Mouse (Mus musculus): ENCODE results near the gene Snrnp25. TPM values are rescaled to one million over a fixed set of nuclear protein-coding genes. Genes with fewer than 3 reads are reported as not detected.
A peak's percentile ranks its signal among the peaks of the same experiment; 100 is the strongest.

Gene Snrnp25
- total RNA-seq, 2 experiments from 2014 or later, result 7.6 to 8.6 TPM

- peak; percentile 85 for DNase-seq
Measured at GRCm38 (mm10) chr11:32224468-32225139, 19.4 kb downstream of the Snrnp25 start.

DNA sequence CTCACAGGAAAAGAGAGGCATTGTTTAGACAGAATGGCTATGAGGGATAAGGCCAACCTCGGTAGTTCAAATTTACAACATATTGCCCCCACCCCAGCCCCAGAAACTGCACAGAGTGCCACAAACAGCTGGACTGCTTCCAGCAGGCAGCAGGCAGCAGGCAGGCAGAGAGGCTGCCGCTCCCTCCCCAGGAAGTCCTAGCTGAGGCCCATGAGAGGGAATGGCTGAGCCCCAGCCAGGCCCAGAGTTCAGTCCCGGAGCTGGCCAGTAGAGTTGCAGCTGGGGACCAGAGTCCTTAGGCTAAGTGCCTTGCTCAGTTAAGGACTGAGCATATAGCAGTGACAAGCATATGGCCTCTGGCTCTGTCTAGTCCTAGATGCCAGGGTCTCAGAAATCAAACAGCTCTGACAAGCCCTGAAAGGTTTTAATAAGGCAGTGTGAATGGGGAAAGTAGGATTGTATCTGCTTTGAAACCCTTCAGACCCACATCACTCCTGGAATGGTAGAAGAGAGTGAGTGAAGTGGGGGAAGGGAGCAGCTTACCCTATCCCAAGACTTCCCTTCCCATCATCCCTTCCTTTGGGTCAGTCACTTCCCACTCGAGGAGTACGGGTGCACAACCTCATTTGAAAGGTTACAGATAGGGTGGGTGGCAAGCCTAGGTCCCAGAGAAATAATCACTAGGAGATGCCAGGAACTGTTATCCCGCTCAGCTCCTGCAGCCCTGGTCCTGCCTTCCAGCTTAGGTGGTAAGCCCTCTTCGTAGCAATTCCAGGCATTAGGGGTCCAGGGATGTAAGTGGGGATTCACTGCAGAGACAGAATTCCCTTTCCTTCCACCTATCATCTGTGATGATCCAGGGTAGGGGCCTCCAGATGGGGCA is 20.2 kb downstream of the Snrnp25 start:
- peak; percentile 47 for DNase-seq

DNA sequence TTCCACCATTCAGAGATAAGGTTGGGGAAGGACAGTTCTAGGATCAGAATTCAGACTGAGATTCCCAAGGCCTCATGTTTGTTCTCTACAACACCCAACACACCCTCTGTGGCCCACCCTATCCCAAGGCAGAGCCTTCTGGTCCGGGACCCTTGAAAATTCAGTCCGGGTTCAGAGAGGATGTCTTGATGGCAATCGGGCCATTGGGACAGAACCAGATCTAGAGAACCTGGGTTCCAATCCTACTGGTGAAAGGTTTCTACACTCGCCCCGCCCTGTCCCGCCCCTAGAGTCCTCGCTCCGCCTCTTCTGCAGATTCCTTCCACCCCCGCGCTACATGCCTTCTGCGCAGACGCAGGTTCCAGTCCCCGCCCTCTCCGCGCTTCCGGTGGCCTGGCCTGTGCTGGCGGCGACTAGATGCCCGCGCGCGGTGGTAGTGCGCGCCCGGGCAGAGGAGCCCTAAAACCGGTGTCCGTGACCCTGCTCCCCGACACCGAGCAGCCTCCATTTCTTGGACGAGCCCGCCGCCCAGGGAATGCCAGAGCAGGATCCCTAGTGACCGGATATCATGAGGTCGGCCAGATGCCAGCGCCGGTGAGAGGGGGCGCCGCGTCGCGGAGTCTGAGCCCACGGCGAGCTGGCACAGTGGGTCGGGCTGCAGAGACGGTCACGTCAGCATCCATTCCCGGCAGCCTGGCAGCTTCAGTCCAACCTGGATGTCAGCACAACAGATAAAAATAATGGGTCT is 21.1 kb downstream of the Snrnp25 start, which contains the start of gene Mpg:
Gene Mpg, plus strand, starts transcription at position 382 of the 748 bp plus-strand sequence.
- DNase-seq, result peak; percentile 89

- DNase-seq, result no peak
Measured at GRCm38 (mm10) chr11:32227041-32227440, 21.8 kb downstream of the Snrnp25 start.

- no peak for DNase-seq
Measured at GRCm38 (mm10) chr11:32227555-32227954, 22.3 kb downstream of the Snrnp25 start.

DNA sequence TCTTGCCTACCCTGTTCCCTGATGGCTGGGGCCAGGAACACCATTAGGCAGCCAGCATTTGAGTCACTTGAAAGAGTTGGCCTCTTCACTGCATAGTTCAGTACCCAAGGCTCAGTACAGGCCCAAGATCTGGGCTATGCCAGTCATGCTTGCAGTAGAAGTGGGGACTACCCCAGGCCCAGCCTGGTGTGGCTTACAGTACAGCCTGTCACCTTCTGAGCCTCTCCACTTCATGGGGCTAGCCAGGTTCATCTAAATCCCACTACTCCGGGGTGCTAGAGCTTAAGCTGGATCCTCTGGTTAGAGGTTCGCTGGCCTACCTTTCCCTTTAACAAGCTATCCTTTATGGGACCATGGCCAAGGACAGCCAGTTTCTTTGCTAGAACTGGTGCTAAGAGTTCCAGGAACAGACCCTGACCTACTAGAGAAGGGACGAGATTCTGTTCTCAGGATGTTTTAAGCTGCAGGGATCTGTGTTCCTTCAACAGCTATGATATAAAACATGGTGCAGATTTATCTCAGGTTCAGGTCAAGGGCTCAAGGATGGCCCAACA is 23.2 kb downstream of the Snrnp25 start:
- no peak for DNase-seq

- no peak for DNase-seq
Measured at GRCm38 (mm10) chr11:32230220-32230619, 25.0 kb downstream of the Snrnp25 start.

DNA sequence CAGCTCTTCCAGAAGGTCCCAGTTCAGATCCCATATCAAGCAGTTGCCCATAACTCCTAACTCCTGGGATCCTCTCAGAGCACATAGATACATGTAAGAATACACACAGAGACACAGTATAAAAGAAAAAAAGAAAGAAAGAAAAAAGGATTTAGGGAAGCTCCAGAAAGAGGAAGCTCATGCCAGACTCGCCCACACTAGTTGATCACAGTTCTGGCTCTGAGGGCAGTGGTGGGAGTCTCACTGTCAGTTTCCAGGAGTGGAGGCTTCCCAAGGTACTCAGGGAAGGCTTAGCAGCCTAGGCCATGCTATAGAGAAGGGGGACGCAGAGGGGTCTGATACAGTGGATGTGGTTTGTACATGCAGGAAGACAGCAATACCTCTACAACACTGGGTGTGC is 25.9 kb downstream of the Snrnp25 start:
- DNase-seq, result no peak

DNA sequence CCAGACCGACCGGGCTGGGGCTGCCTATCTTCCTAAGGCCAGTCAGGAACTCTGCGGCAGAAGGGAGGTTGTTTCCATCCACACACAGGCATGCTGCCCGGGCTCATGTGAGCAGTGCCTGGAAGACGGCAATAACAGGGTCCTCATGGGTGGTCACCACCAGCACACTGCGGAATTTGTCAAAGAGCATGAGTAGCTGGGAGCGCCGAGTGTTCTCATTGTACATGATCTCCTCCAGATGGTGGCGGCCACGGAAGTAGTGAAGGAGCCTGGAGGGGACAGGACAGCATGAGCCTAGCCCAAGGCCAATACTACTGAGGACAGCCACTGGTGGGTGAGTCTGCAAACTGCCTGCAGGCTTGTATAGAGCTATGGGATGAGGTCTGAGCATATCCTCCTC is 27.6 kb downstream of the Snrnp25 start:
- DNase-seq, result no peak

- DNase-seq, result no peak
Measured at GRCm38 (mm10) chr11:32233895-32234294, 28.7 kb downstream of the Snrnp25 start.

DNA sequence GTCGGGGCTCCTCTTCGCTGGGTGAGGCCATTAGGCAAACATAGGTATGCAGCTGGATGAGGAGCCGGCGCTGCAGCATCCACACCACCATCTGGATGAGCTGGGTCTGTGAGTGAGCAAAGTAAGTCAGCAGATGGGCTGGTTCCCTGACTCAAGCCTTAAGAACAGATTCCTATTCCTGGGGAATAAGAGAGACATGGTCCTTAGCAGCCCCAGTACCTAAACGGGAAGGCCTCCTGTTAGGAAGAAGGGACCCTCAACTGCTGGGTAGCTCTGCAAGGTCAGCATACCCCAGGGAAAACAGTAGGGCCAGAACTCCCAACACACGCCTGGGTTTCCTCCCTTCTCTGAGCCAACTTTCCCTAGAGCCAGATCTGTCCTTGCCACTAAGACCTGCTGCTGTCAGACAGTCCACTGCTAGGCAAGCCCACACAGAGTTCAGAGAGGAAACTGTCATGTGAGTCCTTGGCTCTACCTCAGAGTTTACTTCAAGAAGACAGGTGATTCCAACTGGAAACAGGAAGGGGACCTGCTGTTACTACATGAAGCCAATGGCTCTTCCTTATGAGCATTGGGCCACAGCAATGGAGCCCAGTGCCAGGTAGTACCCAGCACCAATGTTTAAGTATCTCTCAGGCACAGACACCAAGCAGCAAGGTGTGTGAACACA is 29.7 kb downstream of the Snrnp25 start:
- no peak for DNase-seq

- DNase-seq, result peak; percentile 83
Measured at GRCm38 (mm10) chr11:32235646-32236045, 30.4 kb downstream of the Snrnp25 start.

DNA sequence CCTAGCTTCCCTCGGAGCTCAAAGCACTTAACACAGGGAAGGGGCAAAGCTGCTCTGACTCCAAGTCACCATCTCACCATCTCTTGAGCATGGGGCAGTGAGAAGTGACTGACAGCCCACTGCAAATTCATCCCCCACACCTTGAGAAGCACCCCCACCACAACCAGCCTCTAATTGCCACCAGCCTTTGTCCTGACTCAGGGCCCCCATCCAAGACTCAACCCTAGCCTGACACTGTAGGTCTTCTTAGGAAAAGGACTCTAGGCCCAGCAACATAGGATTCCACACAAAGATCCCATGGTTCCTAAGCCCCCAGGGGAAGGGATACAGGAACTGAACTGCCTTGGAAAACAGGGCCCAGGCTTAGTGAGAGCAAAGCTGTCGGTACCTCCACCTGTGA is 30.9 kb downstream of the Snrnp25 start:
- DNase-seq, result no peak

GRCm38 (mm10) chr11:32236712-32237410 is 31.6 kb downstream of the Snrnp25 start:
- DNase-seq, result peak; percentile 82

DNA sequence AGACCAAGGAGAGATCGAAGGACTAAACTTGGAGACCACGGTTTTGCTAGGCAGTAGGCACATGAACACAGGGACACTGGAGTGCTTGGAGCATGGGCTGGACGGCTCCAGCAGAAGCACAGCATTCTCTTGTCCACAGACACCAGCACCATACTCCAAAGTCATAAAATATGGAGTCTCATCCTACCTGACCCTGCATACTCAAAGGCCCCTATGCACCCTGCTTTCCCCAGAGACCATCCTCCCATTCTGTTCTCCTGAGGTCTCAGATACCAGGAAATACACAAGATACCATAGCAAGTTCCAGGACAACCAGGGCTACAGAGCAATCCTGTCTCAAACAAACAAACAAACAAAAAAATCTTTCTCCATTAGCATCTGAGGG is 32.2 kb downstream of the Snrnp25 start:
- DNase-seq, result no peak

DNA sequence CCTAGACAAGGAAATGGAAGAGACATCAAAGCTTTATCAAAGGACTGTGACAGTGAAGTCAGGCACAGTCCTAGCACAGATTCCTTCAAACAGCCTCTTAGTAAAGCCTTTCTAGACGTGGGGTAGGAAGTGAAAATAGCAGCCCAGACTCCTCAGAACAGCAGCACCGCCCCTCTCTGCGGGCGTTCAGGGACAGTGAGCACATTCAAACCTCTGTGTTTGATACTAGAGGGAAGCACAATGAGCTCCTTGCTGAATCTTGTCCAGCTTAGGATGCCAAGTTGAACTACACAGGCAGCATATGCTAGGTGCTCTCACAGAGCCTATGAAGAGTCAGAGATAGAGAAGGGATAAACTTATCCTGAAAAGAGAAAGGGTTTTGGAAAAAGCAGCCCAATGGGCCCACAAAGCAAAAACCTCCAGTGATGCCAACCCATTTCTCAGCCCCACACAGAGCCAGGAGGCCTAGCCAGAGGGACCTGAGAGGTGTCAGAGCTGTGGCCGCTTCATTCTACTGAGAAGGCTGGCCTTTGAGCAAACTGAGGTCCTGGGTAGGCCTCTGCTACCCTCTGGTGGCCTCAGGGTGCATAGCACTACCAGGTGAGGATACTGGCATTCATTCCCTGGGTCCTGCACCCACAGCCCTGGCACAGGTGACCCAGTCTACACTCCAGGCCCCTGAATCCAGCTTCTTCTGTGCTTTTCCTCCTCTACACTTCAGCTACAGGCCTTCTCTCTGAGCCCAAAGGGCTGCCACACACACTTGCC is 33.1 kb downstream of the Snrnp25 start:
- DNase-seq, result peak; percentile 75

DNA sequence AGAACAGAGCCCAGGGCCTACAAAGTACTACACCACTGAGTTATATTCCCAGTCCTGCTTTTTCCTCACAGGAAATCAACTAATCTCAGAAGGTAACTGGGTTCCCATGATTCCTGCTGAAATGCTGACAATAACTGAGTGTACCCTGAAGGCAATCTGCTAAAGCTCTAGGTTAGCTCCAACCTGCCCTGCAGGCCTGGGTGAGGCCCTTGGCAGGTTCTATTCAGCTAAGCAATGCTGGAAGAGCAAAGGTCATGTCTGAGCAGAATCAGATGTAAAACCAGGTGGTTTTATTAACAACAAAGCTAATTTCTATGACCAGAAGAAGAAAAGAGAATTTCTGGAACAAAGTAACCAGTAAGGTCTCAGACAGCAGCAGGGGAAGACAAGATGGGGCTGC is 36.2 kb downstream of the Snrnp25 start:
- no peak for DNase-seq

DNA sequence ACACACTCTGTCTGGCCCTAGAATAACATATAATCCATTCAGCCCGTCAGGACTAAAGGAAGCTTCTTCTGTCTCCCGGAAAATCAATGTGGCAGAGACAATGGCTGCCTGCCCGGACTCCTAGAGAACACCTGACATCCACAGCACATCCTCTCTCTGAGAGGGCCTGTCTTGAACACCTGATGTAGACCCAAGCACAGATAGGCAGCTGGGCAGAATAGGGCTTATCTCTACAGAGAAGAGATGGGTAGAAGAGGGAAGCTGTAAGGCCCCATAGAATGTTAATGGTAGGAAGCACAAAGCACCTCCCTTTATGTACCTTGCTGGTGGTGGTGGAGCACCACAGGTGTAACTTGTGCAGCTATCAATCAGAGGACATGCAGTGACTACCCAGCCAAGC is 37.0 kb downstream of the Snrnp25 start:
- no peak for DNase-seq

DNA sequence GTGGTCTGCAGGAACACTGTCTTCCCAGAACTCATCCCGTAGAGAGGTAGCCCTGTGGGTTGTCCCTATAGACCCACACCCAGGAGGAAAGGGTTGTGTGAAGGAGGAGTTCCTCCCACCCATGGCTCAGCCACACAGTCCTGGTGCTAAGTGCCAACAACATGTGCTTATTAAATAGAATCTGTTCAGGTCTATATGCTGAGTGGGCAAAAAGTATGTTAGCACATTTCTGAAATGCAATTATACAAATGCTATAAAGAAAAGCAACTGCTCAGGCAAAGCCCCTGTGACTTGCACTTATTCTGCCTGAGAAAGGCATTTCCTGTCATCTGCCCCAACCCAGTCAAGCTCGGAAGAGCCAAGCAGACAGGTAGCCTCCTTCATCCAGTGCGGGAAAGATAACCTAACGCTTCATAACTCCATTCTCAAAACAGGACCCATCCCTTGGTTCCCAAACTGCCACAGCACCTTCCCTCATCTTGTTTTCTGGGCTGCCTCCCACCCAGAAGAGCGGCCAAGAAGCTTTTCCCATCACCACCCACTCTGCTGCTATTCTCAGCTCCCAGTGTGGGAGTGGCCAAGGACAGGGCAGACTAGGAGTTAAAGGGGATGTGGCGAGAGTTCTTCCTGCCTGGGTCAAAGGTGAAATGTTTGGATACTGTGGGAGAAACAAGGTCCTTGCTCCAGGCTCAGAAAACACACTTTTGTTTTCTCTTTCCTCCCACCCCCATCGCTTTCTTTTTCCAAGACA is 38.2 kb downstream of the Snrnp25 start:
- DNase-seq, result no peak

DNA sequence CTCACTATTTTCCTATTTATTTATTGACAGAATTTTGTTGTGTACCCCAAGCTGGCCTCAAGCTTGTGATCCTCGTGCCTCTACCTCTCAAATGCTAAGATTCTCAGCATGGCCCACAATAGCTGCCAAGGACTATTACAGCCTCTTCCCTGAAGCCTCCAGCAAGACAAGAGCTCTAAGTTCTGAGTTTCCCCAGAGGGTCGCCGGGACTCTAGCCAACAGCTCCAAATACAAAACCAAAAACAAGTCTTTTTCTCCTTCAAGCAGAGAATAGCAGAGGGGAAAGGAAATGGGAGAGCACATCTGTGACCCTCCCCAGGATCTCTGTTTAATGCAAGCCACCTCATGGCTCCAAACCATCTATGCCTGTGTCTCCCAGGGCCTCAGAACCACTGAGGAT is 38.8 kb downstream of the Snrnp25 start:
- DNase-seq, result peak; percentile 64

All from gastrocnemius, postnatal 10 days (tissue).